Mouse (Mus musculus) stomach, postnatal 0 days (tissue): ENCODE data around the gene Ttyh2. TPM values are rescaled to one million over a fixed set of nuclear protein-coding genes. Genes with fewer than 3 reads are reported as not detected.
A peak's percentile ranks its signal among the peaks of the same experiment; 100 is the strongest.

Source experiments
- ATAC-seq: fragments of 200-750 bp; cut with Nextera tagmentation; 2 replicates; pipeline ENCODE4 v1.8.0; 2017; ENCODE audit not compliant: low FRiP score, low TSS enrichment
- DNase-seq: peaks from one replicate; pipeline ENCODE4 v3.0.0-alpha.2; 2016; ENCODE audit warnings: low spot score
- H3K27ac ChIP-seq: fragments of 300-500 bp; sonication (generic); replicated peaks from 2 replicates; pipeline ENCODE4 v1.5.1; 2014; ENCODE audit warnings: mild to moderate bottlenecking, control low read depth
- H3K27me3 ChIP-seq: fragments of 300-500 bp; sonication (generic); 2 replicates; pipeline ENCODE4 v1.6.1; 2014; ENCODE audit warnings: low read length; ENCODE audit not compliant: control insufficient read depth, insufficient read depth
- H3K36me3 ChIP-seq: fragments of 300-500 bp; sonication (generic); 2 replicates; pipeline ENCODE4 v1.6.1; 2014; ENCODE audit warnings: low read length, mixed read lengths; ENCODE audit not compliant: control insufficient read depth, insufficient read depth
- H3K4me1 ChIP-seq: fragments of 300-500 bp; sonication (generic); replicated peaks from 2 replicates; pipeline ENCODE4 v1.6.1; 2014; ENCODE audit warnings: antibody characterized with exemption; ENCODE audit not compliant: control insufficient read depth, insufficient read depth
- H3K4me2 ChIP-seq: fragments of 300-500 bp; sonication (generic); replicated peaks from 2 replicates; pipeline ENCODE4 v1.6.1; 2014; ENCODE audit warnings: low read depth, mild to moderate bottlenecking, control low read depth, moderate library complexity
- H3K4me3 ChIP-seq: fragments of 300-500 bp; sonication (generic); 2 replicates; pipeline ENCODE4 v1.5.1; 2014; ENCODE audit warnings: low read depth, low read length, control low read depth
- H3K9ac ChIP-seq: fragments of 300-500 bp; sonication (generic); 2 replicates; pipeline ENCODE4 v1.6.1; 2014; ENCODE audit warnings: mild to moderate bottlenecking, low read length, control low read depth, mixed read lengths
- H3K9me3 ChIP-seq: fragments of 300-500 bp; sonication (generic); 2 replicates; pipeline ENCODE4 v1.6.1; 2016; ENCODE audit warnings: low read length; ENCODE audit not compliant: control insufficient read depth
- CTCF ChIP-seq: IDR thresholded peaks from 2 replicates; pipeline ENCODE4 v1.5.1; 2016; ENCODE audit warnings: antibody characterized with exemption, low read depth, mild to moderate bottlenecking, moderate library complexity
- EP300 ChIP-seq: optimal IDR thresholded peaks from 2 replicates; pipeline ENCODE3; 2016; ENCODE audit warnings: antibody characterized with exemption
- WGBS: fragments of 180-500 bp; shearing (Covaris S2); extraction: QIAGEN DNeasy Blood & Tissue Kit; methylation state at CpG from one replicate; pipeline ENCODE4 v1.1.7; 2014; 5-methylcytosine and 5-hydroxymethylcytosine counted together
- polyA plus RNA-seq: library from polyadenylated mRNA; unstranded; fragments of >200 nt; fragmentation: Nextera tagmentation; extraction: Ambion mirVana; gene quantifications from 2 replicates; pipeline ENCODE4 v1.2.1, GENCODE M21; 2015

The Ttyh2 gene
- 12.5 and 14.7 TPM in 2 replicates for polyA plus RNA-seq

- TF ChIP-seq CTCF (peak; percentile 9; the same call in 1 of the 2 replicates), EP300 (no peak)
- no peaks in the 10 kb centered on the region for H3K27me3 ChIP-seq
- H3K4me1 ChIP-seq: peaks cover 3% of the 10 kb centered on the region; the same call in 1 of the 2 replicates
- under 1% methylated on average over 31 of the region's 40 CpGs for WGBS
- H3K4me2 ChIP-seq: peak within 1 kb of the TSS; percentile 96
- DNase-seq (peak; percentile 93), ATAC-seq (peak; percentile 87)
- H3K4me3 ChIP-seq: peak within 1 kb of the TSS; percentile 61
- no peaks in the 10 kb centered on the region for H3K9me3 ChIP-seq
- H3K36me3 ChIP-seq: peaks cover 25% of the 10 kb centered on the region
- peak within 1 kb of the TSS; percentile 74 for H3K9ac ChIP-seq
- peak within 1 kb of the TSS; percentile 71 for H3K27ac ChIP-seq
Measured at GRCm38 (mm10) chr11:114675341-114675825, at the start of gene Ttyh2. Gene Ttyh2, plus strand, starts transcription at chr11:114675431.

- no peak overlapping the region for H3K9ac ChIP-seq
- TF ChIP-seq CTCF (no peak), EP300 (no peak)
- H3K4me1 ChIP-seq: no peaks in the 10 kb centered on the region
- 78% methylated on average over 13 of the region's 13 CpGs for WGBS
- no peak for ATAC-seq
- H3K4me3 ChIP-seq: no peak overlapping the region
- no peak overlapping the region for H3K4me2 ChIP-seq
- no peak overlapping the region for H3K27ac ChIP-seq
- H3K27me3 ChIP-seq: no peaks in the 10 kb centered on the region
- no peak for DNase-seq
- peaks cover 2% of the 10 kb centered on the region; the same call in 1 of the 2 replicates for H3K9me3 ChIP-seq
- no peaks in the 10 kb centered on the region for H3K36me3 ChIP-seq
Measured at GRCm38 (mm10) chr11:114626071-114626690, 49.0 kb upstream of the Ttyh2 start.

GRCm38 (mm10) chr11:114627036-114627435 lies 48.2 kb upstream of the Ttyh2 start:
- Histone ChIP-seq H3K27me3 (no peaks in the 10 kb centered on the region), H3K4me1 (no peaks in the 10 kb centered on the region), H3K36me3 (no peaks in the 10 kb centered on the region), H3K27ac (no peak overlapping the region), H3K9ac (no peak overlapping the region), H3K9me3 (peaks cover 2% of the 10 kb centered on the region; the same call in 1 of the 2 replicates), H3K4me3 (no peak overlapping the region), H3K4me2 (no peak overlapping the region)
- ATAC-seq: no peak
- 65% methylated on average over 4 of the region's 6 CpGs for WGBS
- no peak for DNase-seq
- no peak for TF ChIP-seq EP300
- no peak for TF ChIP-seq CTCF

- Histone ChIP-seq H3K4me1 (no peaks in the 10 kb centered on the region), H3K4me3 (no peak overlapping the region), H3K27ac (no peak overlapping the region), H3K9ac (no peak overlapping the region), H3K4me2 (no peak overlapping the region), H3K9me3 (peaks cover 2% of the 10 kb centered on the region; the same call in 1 of the 2 replicates), H3K36me3 (no peaks in the 10 kb centered on the region), H3K27me3 (no peaks in the 10 kb centered on the region)
- DNase-seq: no peak
- no peak for TF ChIP-seq EP300
- TF ChIP-seq CTCF: peak; percentile 60
- WGBS: 74% methylated on average over 12 of the region's 12 CpGs
- ATAC-seq: no peak
Measured at GRCm38 (mm10) chr11:114628032-114628431, 47.2 kb upstream of the Ttyh2 start.

- Histone ChIP-seq H3K4me3 (no peak overlapping the region), H3K36me3 (no peaks in the 10 kb centered on the region), H3K4me2 (no peak overlapping the region), H3K4me1 (no peaks in the 10 kb centered on the region), H3K9me3 (peaks cover 2% of the 10 kb centered on the region; the same call in 1 of the 2 replicates), H3K27me3 (no peaks in the 10 kb centered on the region), H3K9ac (no peak overlapping the region), H3K27ac (no peak overlapping the region)
- no peak for ATAC-seq
- no peak for DNase-seq
- TF ChIP-seq CTCF (peak; percentile 44), EP300 (no peak)
- WGBS: 80% methylated on average over 5 of the region's 5 CpGs
Measured at GRCm38 (mm10) chr11:114630044-114630443, 45.2 kb upstream of the Ttyh2 start.

- WGBS: 57% methylated on average over 8 of the region's 8 CpGs
- Histone ChIP-seq H3K27me3 (no peaks in the 10 kb centered on the region), H3K4me1 (no peaks in the 10 kb centered on the region), H3K4me2 (no peak overlapping the region), H3K4me3 (no peak overlapping the region), H3K9ac (no peak overlapping the region), H3K27ac (no peak overlapping the region), H3K36me3 (no peaks in the 10 kb centered on the region), H3K9me3 (peaks cover 2% of the 10 kb centered on the region; the same call in 1 of the 2 replicates)
- no peak for ATAC-seq
- TF ChIP-seq CTCF: no peak
- no peak for TF ChIP-seq EP300
- DNase-seq: no peak
Measured at GRCm38 (mm10) chr11:114632266-114632665, 43.0 kb upstream of the Ttyh2 start.
